In genomic region chr4:103346849-103347248, GRCm38 (mm10) we compare ENCODE assay signal across 25 mouse cellular contexts. TPM values are rescaled to one million over a fixed set of nuclear protein-coding genes. Genes with fewer than 3 reads are reported as not detected.
DNase-seq lines count a peak whose midpoint lies in the region; ATAC-seq and TF ChIP-seq lines count a peak whose summit lies in the region.
"Had no signal": no experiment of that assay in that cellular context is flagged by ENCODE, and none has a peak within 500 bp of the region (broad histone marks: within the 10 kb centered on the region; RNA-seq: fewer than 3 reads in every experiment).

No protein-coding gene starts in this region.

- TF ChIP-seq EP300 in stomach, postnatal 0 days (optimal IDR thresholded peaks at IDR 0.05), result no peak

- H3K4me1 ChIP-seq in kidney, embryonic 16.5 days (ENCODE audit: insufficient read depth, low read length), result no peaks in the 10 kb centered on the region; the same call in 1 of the 2 replicates
- no peaks in the 10 kb centered on the region for H3K4me1 ChIP-seq in stomach, postnatal 0 days (replicated peaks; ENCODE audit: control insufficient read depth, insufficient read depth)
- H3K4me1 ChIP-seq: forebrain, embryonic 12.5 days; heart, embryonic 15.5 days had no signal

- H3K27me3 ChIP-seq in kidney, embryonic 16.5 days (ENCODE audit: insufficient read depth, low read length), result no peaks in the 10 kb centered on the region
- no peaks in the 10 kb centered on the region for H3K27me3 ChIP-seq in stomach, postnatal 0 days (ENCODE audit: control insufficient read depth, insufficient read depth, low read length)
- H3K27me3 ChIP-seq: forebrain, embryonic 12.5 days; heart, embryonic 15.5 days; neural tube, embryonic 15.5 days had no signal

- H3K27ac ChIP-seq in kidney, embryonic 16.5 days (ENCODE audit: low read length), result no peak overlapping the region
- no peak overlapping the region for H3K27ac ChIP-seq in stomach, postnatal 0 days (replicated peaks)
- H3K27ac ChIP-seq: forebrain, embryonic 12.5 days; heart, adult 2 months; heart, embryonic 15.5 days; liver, embryonic 14.5 days; neural tube, embryonic 15.5 days had no signal

- ATAC-seq in kidney, embryonic 16.5 days (ENCODE audit: low FRiP score, low TSS enrichment), result peak; percentile 74
- peak; percentile 64 for ATAC-seq in stomach, postnatal 0 days (ENCODE audit: low FRiP score, low TSS enrichment)
- no peak for ATAC-seq in granulocyte monocyte progenitor cell, adult 5-6 weeks (replicated peaks; ENCODE audit: poor library complexity, severe bottlenecking)
- ATAC-seq: intestine, embryonic 16.5 days had no signal

- WGBS in kidney, embryonic 16.5 days, result 40% methylated on average over 5 of the region's 5 CpGs
- 57% methylated on average over 5 of the region's 5 CpGs for WGBS in stomach, postnatal 0 days

- H3K9ac ChIP-seq in kidney, embryonic 16.5 days (replicated peaks; ENCODE audit: low read length), result no peak overlapping the region
- H3K9ac ChIP-seq in stomach, postnatal 0 days (ENCODE audit: low read length), result no peak overlapping the region
- H3K9ac ChIP-seq: forebrain, embryonic 12.5 days; heart, embryonic 15.5 days; liver, embryonic 14.5 days; neural tube, embryonic 15.5 days had no signal

- no peak for TF ChIP-seq CTCF in stomach, postnatal 0 days (IDR thresholded peaks at IDR 0.05; ENCODE audit: low read depth)

- H3K4me2 ChIP-seq in kidney, embryonic 16.5 days (replicated peaks; ENCODE audit: low read depth, low read length), result no peak overlapping the region
- H3K4me2 ChIP-seq in stomach, postnatal 0 days (replicated peaks; ENCODE audit: low read depth), result no peak overlapping the region
- H3K4me2 ChIP-seq: forebrain, embryonic 12.5 days; heart, embryonic 15.5 days; neural tube, embryonic 15.5 days had no signal

- H3K9me3 ChIP-seq in kidney, embryonic 16.5 days (ENCODE audit: low read length), result no peaks in the 10 kb centered on the region
- H3K9me3 ChIP-seq in stomach, postnatal 0 days (ENCODE audit: control insufficient read depth, low read length), result no peaks in the 10 kb centered on the region
- H3K9me3 ChIP-seq: forebrain, embryonic 12.5 days; heart, embryonic 15.5 days; neural tube, embryonic 15.5 days had no signal

- peak; percentile 49 to 81 for DNase-seq in kidney, adult 8-10 months
- no peak for DNase-seq in kidney, adult 18-20 months
- DNase-seq in NIH3T3 (ENCODE audit: low read depth), result peak; percentile 73
- no peak for DNase-seq in stomach, postnatal 0 days (ENCODE audit: low spot score)
- DNase-seq in lung, postnatal 14 days, result no peak
- DNase-seq: cerebellum, postnatal 36 days; gastrocnemius, postnatal 10 days; heart, adult 2 months; right cerebral cortex, postnatal 14 days; spleen, adult 18-20 months had no signal

- no peaks in the 10 kb centered on the region for H3K36me3 ChIP-seq in kidney, embryonic 16.5 days (ENCODE audit: insufficient read depth, low read length)
- H3K36me3 ChIP-seq in stomach, postnatal 0 days (ENCODE audit: control insufficient read depth, insufficient read depth, low read length), result no peaks in the 10 kb centered on the region
- H3K36me3 ChIP-seq: forebrain, embryonic 12.5 days; heart, embryonic 15.5 days; neural tube, embryonic 15.5 days had no signal

- H3K4me3 ChIP-seq in kidney, embryonic 16.5 days (ENCODE audit: low read length), result no peak overlapping the region
- no peak overlapping the region for H3K4me3 ChIP-seq in stomach, postnatal 0 days (ENCODE audit: low read depth, low read length)
- H3K4me3 ChIP-seq: forebrain, embryonic 12.5 days; heart, adult 2 months; heart, embryonic 15.5 days; neural tube, embryonic 15.5 days had no signal

RNA-seq across cellular contexts. Expression of gene Oma1, which starts 33.2 kb away (rescaled TPM):
- polyA plus RNA-seq in kidney, embryonic 16.5 days (2015; fragmentation: Nextera tagmentation; extraction: Ambion mirVana), result 25.0 and 27.1 TPM in 2 replicates
- 15.4 and 15.5 TPM in 2 replicates for polyA plus RNA-seq in stomach, postnatal 0 days (2015; fragmentation: Nextera tagmentation; extraction: Ambion mirVana)
- 18.2 and 20.6 TPM in 2 replicates for total RNA-seq in granulocyte monocyte progenitor cell, adult 5-6 weeks (2014; fragmentation: Nextera tagmentation)
- total RNA-seq in granulocyte monocyte progenitor cell, adult 5-6 weeks (2017), result 54.6 and 71.3 TPM in 2 replicates

RNA-seq across cellular contexts. Expression of gene 4921539E11Rik, which starts 56.2 kb away (rescaled TPM):
- not detected in 2 replicates for polyA plus RNA-seq in kidney, embryonic 16.5 days (2015; fragmentation: Nextera tagmentation; extraction: Ambion mirVana)
- not detected in 2 replicates for polyA plus RNA-seq in stomach, postnatal 0 days (2015; fragmentation: Nextera tagmentation; extraction: Ambion mirVana)
- total RNA-seq in granulocyte monocyte progenitor cell, adult 5-6 weeks (2014; fragmentation: Nextera tagmentation), result not detected in 2 replicates
- total RNA-seq in granulocyte monocyte progenitor cell, adult 5-6 weeks (2017), result not detected in 2 replicates
- total RNA-seq: adrenal gland, postnatal 4 days; gastrocnemius, postnatal 10 days; heart, adult 2 months; hematopoietic stem cell, adult 5-6 weeks; layer of hippocampus, postnatal 10 days; megakaryocyte progenitor cell, adult 5-6 weeks had no signal
- polyA plus RNA-seq: heart, adult 2 months; heart, embryonic 15.5 days; hindbrain, embryonic 16.5 days; intestine, embryonic 16.5 days; limb, embryonic 11.5 days; liver, embryonic 14.5 days; lung, postnatal 0 days; midbrain, embryonic 14.5 days; neural tube, embryonic 15.5 days had no signal

Comparison
In these comparisons a context has a peak if more than half of its experiments do, and no peak if none do; other contexts are left out.
1. DNase-seq: peak in kidney, adult 8-10 months (2 of 2) and NIH3T3 (single experiment); none in kidney, adult 18-20 months (single experiment), stomach, postnatal 0 days (single experiment) and lung, postnatal 14 days (single experiment).